Mouse (Mus musculus): ENCODE results near the gene Vmn1r72.
"Not testable (repeated sequence)": the region's sequence is repeated elsewhere in the genome, so short reads cannot be mapped to it uniquely, and the experiment has no call there.

Vmn1r72 gene

GRCm38 (mm10) chr7:11680047-11680446 is at the start of gene Vmn1r72:
Gene Vmn1r72 (minus strand): TSS chr7:11680147.
- not testable (repeated sequence) for DNase-seq (ENCODE audit: low read depth, low spot score)

- DNase-seq (ENCODE audit: low read depth, low spot score), result peak; percentile 3
Measured at GRCm38 (mm10) chr7:11617082-11617481, 62.9 kb downstream of the Vmn1r72 start.
